Mouse (Mus musculus): ENCODE measurements around the gene Trcg1. TPM values are rescaled to one million over a fixed set of nuclear protein-coding genes. Genes with fewer than 3 reads are reported as not detected.

Gene Trcg1
- polyA plus RNA-seq, 1 experiment from 2014 or later = not detected

- 72% methylated on average over 3 of the region's 3 CpGs for WGBS
Observed at GRCm38 (mm10) chr9:57294905-57295304, 58.5 kb downstream of the Trcg1 start.

GRCm38 (mm10) chr9:57295666-57296065 lies 59.3 kb downstream of the Trcg1 start:
- Histone ChIP-seq H3K27me3 (ENCODE audit: control insufficient read depth, insufficient read depth, low read length) (no peaks in the 10 kb centered on the region), H3K27ac (ENCODE audit: low read length) (no peak overlapping the region), H3K9ac (ENCODE audit: low read length) (no peak overlapping the region), H3K4me2 (ENCODE audit: low read depth, low read length) (no peak overlapping the region), H3K4me1 (ENCODE audit: control insufficient read depth, insufficient read depth, low read length) (no peaks in the 10 kb centered on the region), H3K36me3 (ENCODE audit: control insufficient read depth, insufficient read depth) (no peaks in the 10 kb centered on the region), H3K4me3 (ENCODE audit: low read length) (no peak overlapping the region), H3K9me3 (replicated peaks; ENCODE audit: control insufficient read depth, low read length) (no peaks in the 10 kb centered on the region)
- ATAC-seq (replicated peaks; ENCODE audit: extremely low read depth, insufficient read depth, low FRiP score) = no peak
- WGBS = 62% methylated on average over 3 of the region's 3 CpGs

More at GRCm38 (mm10) chr9:57294905-57295304, 58.5 kb downstream of the Trcg1 start:
- no peak overlapping the region for H3K27ac ChIP-seq (ENCODE audit: low read length)
- no peak overlapping the region for H3K4me3 ChIP-seq (ENCODE audit: low read length)
- H3K4me1 ChIP-seq (ENCODE audit: control insufficient read depth, insufficient read depth, low read length) = no peaks in the 10 kb centered on the region
- H3K9ac ChIP-seq (ENCODE audit: low read length) = no peak overlapping the region
- no peak for ATAC-seq (replicated peaks; ENCODE audit: extremely low read depth, insufficient read depth, low FRiP score)
- no peaks in the 10 kb centered on the region for H3K27me3 ChIP-seq (ENCODE audit: control insufficient read depth, insufficient read depth, low read length)
- H3K36me3 ChIP-seq (ENCODE audit: control insufficient read depth, insufficient read depth) = no peaks in the 10 kb centered on the region
- no peaks in the 10 kb centered on the region for H3K9me3 ChIP-seq (replicated peaks; ENCODE audit: control insufficient read depth, low read length)
- H3K4me2 ChIP-seq (ENCODE audit: low read depth, low read length) = no peak overlapping the region

- H3K36me3 ChIP-seq (ENCODE audit: control insufficient read depth, insufficient read depth) = no peaks in the 10 kb centered on the region
Observed at GRCm38 (mm10) chr9:57296277-57296676, 59.9 kb downstream of the Trcg1 start.

GRCm38 (mm10) chr9:57297938-57298337 lies 61.6 kb downstream of the Trcg1 start:
- H3K36me3 ChIP-seq (ENCODE audit: control insufficient read depth, insufficient read depth) = no peaks in the 10 kb centered on the region
- no peak overlapping the region for H3K9ac ChIP-seq (ENCODE audit: low read length)

More at GRCm38 (mm10) chr9:57296277-57296676, 59.9 kb downstream of the Trcg1 start:
- H3K4me2 ChIP-seq (ENCODE audit: low read depth, low read length) = no peak overlapping the region
- 68% methylated on average over 8 of the region's 8 CpGs for WGBS
- H3K4me1 ChIP-seq (ENCODE audit: control insufficient read depth, insufficient read depth, low read length) = no peaks in the 10 kb centered on the region
- no peaks in the 10 kb centered on the region for H3K9me3 ChIP-seq (replicated peaks; ENCODE audit: control insufficient read depth, low read length)
- ATAC-seq (replicated peaks; ENCODE audit: extremely low read depth, insufficient read depth, low FRiP score) = no peak
- H3K9ac ChIP-seq (ENCODE audit: low read length) = no peak overlapping the region
- H3K27me3 ChIP-seq (ENCODE audit: control insufficient read depth, insufficient read depth, low read length) = no peaks in the 10 kb centered on the region
- H3K27ac ChIP-seq (ENCODE audit: low read length) = no peak overlapping the region
- H3K4me3 ChIP-seq (ENCODE audit: low read length) = no peak overlapping the region

More at GRCm38 (mm10) chr9:57297938-57298337, 61.6 kb downstream of the Trcg1 start:
- H3K9me3 ChIP-seq (replicated peaks; ENCODE audit: control insufficient read depth, low read length) = no peaks in the 10 kb centered on the region
- WGBS = 93% methylated on average over 2 of the region's 2 CpGs
- no peak overlapping the region for H3K4me2 ChIP-seq (ENCODE audit: low read depth, low read length)
- ATAC-seq (replicated peaks; ENCODE audit: extremely low read depth, insufficient read depth, low FRiP score) = no peak
- no peak overlapping the region for H3K27ac ChIP-seq (ENCODE audit: low read length)
- H3K4me3 ChIP-seq (ENCODE audit: low read length) = no peak overlapping the region
- H3K27me3 ChIP-seq (ENCODE audit: control insufficient read depth, insufficient read depth, low read length) = no peaks in the 10 kb centered on the region
- H3K4me1 ChIP-seq (ENCODE audit: control insufficient read depth, insufficient read depth, low read length) = no peaks in the 10 kb centered on the region

Other genes starting within 250 kb of the Trcg1 start
- 12.7 and 14.5 TPM in 2 replicates for gene Ptpn9, start 241.6 kb upstream of the Trcg1 start, polyA plus RNA-seq (2015; fragmentation: Nextera tagmentation; extraction: Ambion mirVana)
- gene Sin3a, start 164.5 kb upstream of the Trcg1 start, polyA plus RNA-seq (2015; fragmentation: Nextera tagmentation; extraction: Ambion mirVana) = 20.6 and 22.9 TPM in 2 replicates
- 58.0 and 60.3 TPM in 2 replicates for gene Man2c1, start 105.9 kb upstream of the Trcg1 start, polyA plus RNA-seq (2015; fragmentation: Nextera tagmentation; extraction: Ambion mirVana)
- 7.7 and 8.1 TPM in 2 replicates for gene Neil1, start 88.3 kb upstream of the Trcg1 start, polyA plus RNA-seq (2015; fragmentation: Nextera tagmentation; extraction: Ambion mirVana)
- gene Commd4, start 78.2 kb upstream of the Trcg1 start, polyA plus RNA-seq (2015; fragmentation: Nextera tagmentation; extraction: Ambion mirVana) = 70.7 and 73.5 TPM in 2 replicates
- gene 1700017B05Rik, start 26.1 kb downstream of the Trcg1 start, polyA plus RNA-seq (2015; fragmentation: Nextera tagmentation; extraction: Ambion mirVana) = 12.3 and 14.2 TPM in 2 replicates
- 20.2 and 21.0 TPM in 2 replicates for gene Ppcdc, start 203.6 kb downstream of the Trcg1 start, polyA plus RNA-seq (2015; fragmentation: Nextera tagmentation; extraction: Ambion mirVana)
- gene Scamp5, start 231.5 kb downstream of the Trcg1 start, polyA plus RNA-seq (2015; fragmentation: Nextera tagmentation; extraction: Ambion mirVana) = 7.9 TPM in 2 replicates

All from heart, embryonic 16.5 days (tissue).